Mouse (Mus musculus): ENCODE data around the gene Il33.

DNA sequence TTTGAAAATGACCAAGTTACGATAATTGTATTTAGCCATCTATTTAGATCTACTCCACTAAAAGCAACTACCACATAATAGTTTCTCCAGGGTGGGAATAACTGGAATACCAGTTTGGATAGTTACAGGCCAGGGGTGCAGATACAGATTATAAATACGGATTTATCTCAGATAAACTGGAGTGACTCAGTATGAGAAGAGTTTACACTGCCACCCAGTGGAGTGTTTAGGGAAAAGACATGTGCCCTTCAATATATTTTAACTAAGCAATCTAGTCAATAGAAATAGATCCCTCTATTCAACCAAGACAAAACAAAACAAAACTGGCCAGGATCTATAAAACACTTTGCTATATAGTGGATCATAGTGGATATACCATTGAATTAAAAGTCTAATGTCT, 53.9 kb downstream of the Il33 start:
- TF ChIP-seq POLR2A (IDR thresholded peaks at IDR 0.05; ENCODE audit: control insufficient read depth, extremely low read depth, insufficient read depth, low read length, poor library complexity) (no peak), CTCF (IDR thresholded peaks at IDR 0.05; ENCODE audit: borderline replicate concordance, control insufficient read depth, extremely low read depth, insufficient read depth, low read length, poor library complexity) (no peak)

Measured in thymus, adult 2 months (tissue).